Mouse (Mus musculus): ENCODE data around the gene Cpz. TPM values are rescaled to one million over a fixed set of nuclear protein-coding genes. Genes with fewer than 3 reads are reported as not detected.

Cpz gene
- polyA plus RNA-seq, 1 experiment: 0.77 TPM

DNA sequence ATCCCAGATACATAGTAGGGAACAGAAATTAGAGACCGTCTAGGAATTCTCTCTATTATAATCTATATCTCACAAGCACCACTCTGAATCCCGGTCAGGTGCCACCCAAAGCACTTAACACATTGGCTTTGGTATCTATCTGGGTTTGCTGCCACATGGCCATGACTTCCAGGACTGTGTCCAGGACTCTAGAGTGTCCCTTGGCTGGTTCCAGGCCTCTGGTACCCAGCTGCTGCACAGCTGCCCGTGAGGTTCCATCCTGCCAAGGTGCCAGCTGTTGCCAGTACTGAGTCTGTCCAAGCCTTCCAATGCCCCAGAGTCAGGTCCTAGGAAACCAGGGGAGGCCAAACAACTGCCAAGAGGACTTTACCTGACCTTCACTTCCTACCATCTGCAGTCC lies 12.5 kb upstream of the Cpz start:
- no peaks in the 10 kb centered on the region for H3K36me3 ChIP-seq (ENCODE audit: control insufficient read depth, insufficient read depth)
- H3K27me3 ChIP-seq (ENCODE audit: control insufficient read depth, insufficient read depth, insufficient read length): peaks cover 38% of the 10 kb centered on the region
- no peak overlapping the region for H3K4me3 ChIP-seq (ENCODE audit: insufficient read depth, poor library complexity, severe bottlenecking)
- H3ac ChIP-seq (ENCODE audit: control insufficient read depth, insufficient read length, low read depth): no peak overlapping the region
- H3K79me2 ChIP-seq (ENCODE audit: control insufficient read depth, insufficient read depth): no peaks in the 10 kb centered on the region
- H3K79me3 ChIP-seq (ENCODE audit: low read depth): no peaks in the 10 kb centered on the region
- no peak for TF ChIP-seq CEBPB (IDR thresholded peaks at IDR 0.05; ENCODE audit: low read depth)
- no peak for TF ChIP-seq MYOD1 (IDR thresholded peaks at IDR 0.05; ENCODE audit: control insufficient read depth, insufficient read length, low read depth)

DNA sequence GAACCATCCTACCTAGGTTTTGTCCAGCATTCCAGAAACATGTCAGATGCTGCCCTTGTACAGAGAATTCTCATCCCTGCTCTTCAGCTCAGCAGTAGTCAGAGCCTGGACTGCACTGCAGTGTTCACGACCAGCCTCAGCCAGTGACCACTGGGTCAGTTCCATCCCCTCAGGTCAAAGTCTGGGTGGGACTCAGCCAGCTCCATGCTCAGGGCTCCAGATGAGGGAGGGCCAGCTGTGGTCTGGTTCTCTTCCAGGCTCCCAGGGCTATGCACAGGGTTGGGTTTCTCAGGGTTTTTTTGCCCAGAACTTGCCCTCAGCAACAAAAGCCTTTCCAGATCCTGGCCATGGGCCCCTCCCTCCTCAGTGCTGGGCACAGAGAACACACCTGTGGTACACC lies 12.0 kb upstream of the Cpz start:
- Histone ChIP-seq H3ac (ENCODE audit: control insufficient read depth, insufficient read length, low read depth) (no peak overlapping the region), H3K36me3 (ENCODE audit: control insufficient read depth, insufficient read depth) (no peaks in the 10 kb centered on the region), H3K4me3 (ENCODE audit: insufficient read depth, poor library complexity, severe bottlenecking) (no peak overlapping the region), H3K79me3 (ENCODE audit: low read depth) (no peaks in the 10 kb centered on the region), H3K79me2 (ENCODE audit: control insufficient read depth, insufficient read depth) (no peaks in the 10 kb centered on the region), H3K27me3 (ENCODE audit: control insufficient read depth, insufficient read depth, insufficient read length) (peaks cover 41% of the 10 kb centered on the region)
- TF ChIP-seq MYOG (IDR thresholded peaks at IDR 0.05; ENCODE audit: control insufficient read depth, extremely low read depth, insufficient read length): no peak
- TF ChIP-seq FOSL1 (IDR thresholded peaks at IDR 0.05; ENCODE audit: insufficient read depth, low read length, poor library complexity, severe bottlenecking): no peak
- TF ChIP-seq MYOD1 (IDR thresholded peaks at IDR 0.05; ENCODE audit: control insufficient read depth, insufficient read length, low read depth): no peak
- no peak for TF ChIP-seq MAX (IDR thresholded peaks at IDR 0.05)

DNA sequence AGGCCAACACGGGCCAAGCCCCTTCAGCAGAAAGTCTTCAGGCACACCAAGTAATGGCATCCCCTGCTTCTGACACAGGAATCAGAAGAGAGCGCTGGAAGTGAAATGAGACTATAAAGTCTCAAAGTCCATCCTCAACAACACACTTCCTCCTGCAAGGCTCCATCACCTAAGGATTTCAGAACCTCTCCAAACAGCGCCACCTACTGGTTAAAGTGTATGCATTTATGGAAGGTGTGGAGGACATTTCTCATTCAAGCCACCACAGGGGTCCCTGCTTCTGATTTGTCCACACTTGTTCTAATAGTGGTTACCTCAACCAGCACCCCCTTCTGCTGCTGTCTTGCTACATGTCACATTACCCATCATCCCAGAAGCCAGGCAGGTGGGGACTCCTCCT lies 10.8 kb upstream of the Cpz start:
- peaks cover 36% of the 10 kb centered on the region for H3K27me3 ChIP-seq (ENCODE audit: control insufficient read depth, insufficient read depth, insufficient read length)
- TF ChIP-seq CEBPB (IDR thresholded peaks at IDR 0.05; ENCODE audit: low read depth) (no peak), MYOG (IDR thresholded peaks at IDR 0.05; ENCODE audit: control insufficient read depth, extremely low read depth, insufficient read length) (no peak), CTCF (IDR thresholded peaks at IDR 0.05; ENCODE audit: control insufficient read depth, insufficient read depth, insufficient read length) (no peak), USF1 (IDR thresholded peaks at IDR 0.05; ENCODE audit: low read depth) (no peak), MAX (IDR thresholded peaks at IDR 0.05) (no peak), FOSL1 (IDR thresholded peaks at IDR 0.05; ENCODE audit: insufficient read depth, low read length, poor library complexity, severe bottlenecking) (no peak), MYOD1 (IDR thresholded peaks at IDR 0.05; ENCODE audit: control insufficient read depth, insufficient read length, low read depth) (no peak)
- no peak overlapping the region for H3K4me3 ChIP-seq (ENCODE audit: insufficient read depth, poor library complexity, severe bottlenecking)
- no peak overlapping the region for H3ac ChIP-seq (ENCODE audit: control insufficient read depth, insufficient read length, low read depth)
- H3K36me3 ChIP-seq (ENCODE audit: control insufficient read depth, insufficient read depth): no peaks in the 10 kb centered on the region
- no peaks in the 10 kb centered on the region for H3K79me3 ChIP-seq (ENCODE audit: low read depth)
- H3K79me2 ChIP-seq (ENCODE audit: control insufficient read depth, insufficient read depth): no peaks in the 10 kb centered on the region

DNA sequence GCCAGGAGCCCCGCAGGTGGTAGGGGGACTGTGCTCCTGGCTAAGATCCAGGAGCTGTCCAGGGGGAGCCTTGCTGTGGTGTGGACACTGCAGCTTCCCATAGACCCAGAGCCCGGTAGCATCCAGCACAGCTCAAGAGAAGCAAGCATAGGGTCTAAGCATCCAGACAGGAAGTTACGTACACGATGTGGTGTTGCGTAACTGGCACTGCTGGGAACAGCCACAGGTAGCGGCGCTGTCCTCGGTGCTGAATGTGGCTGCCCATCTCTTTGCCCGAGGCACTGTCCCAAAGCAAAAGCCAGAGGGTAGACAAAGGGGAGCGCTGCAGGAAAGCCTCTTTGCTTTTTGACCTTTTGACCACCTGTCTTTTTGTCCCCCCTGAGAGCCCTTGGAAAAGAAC lies 6.1 kb upstream of the Cpz start:
- peaks cover 30% of the 10 kb centered on the region for H3K27me3 ChIP-seq (ENCODE audit: control insufficient read depth, insufficient read depth, insufficient read length)
- H3K79me2 ChIP-seq (ENCODE audit: control insufficient read depth, insufficient read depth): no peaks in the 10 kb centered on the region
- H3K79me3 ChIP-seq (ENCODE audit: low read depth): no peaks in the 10 kb centered on the region
- H3K4me3 ChIP-seq (ENCODE audit: insufficient read depth, poor library complexity, severe bottlenecking): no peak overlapping the region
- H3ac ChIP-seq (ENCODE audit: control insufficient read depth, insufficient read length, low read depth): no peak overlapping the region
- peak; percentile 33 for TF ChIP-seq MAX (IDR thresholded peaks at IDR 0.05)
- TF ChIP-seq FOSL1 (IDR thresholded peaks at IDR 0.05; ENCODE audit: insufficient read depth, low read length, poor library complexity, severe bottlenecking): no peak
- peak; percentile 95 for TF ChIP-seq CEBPB (IDR thresholded peaks at IDR 0.05; ENCODE audit: low read depth)
- no peaks in the 10 kb centered on the region for H3K36me3 ChIP-seq (ENCODE audit: control insufficient read depth, insufficient read depth)

DNA sequence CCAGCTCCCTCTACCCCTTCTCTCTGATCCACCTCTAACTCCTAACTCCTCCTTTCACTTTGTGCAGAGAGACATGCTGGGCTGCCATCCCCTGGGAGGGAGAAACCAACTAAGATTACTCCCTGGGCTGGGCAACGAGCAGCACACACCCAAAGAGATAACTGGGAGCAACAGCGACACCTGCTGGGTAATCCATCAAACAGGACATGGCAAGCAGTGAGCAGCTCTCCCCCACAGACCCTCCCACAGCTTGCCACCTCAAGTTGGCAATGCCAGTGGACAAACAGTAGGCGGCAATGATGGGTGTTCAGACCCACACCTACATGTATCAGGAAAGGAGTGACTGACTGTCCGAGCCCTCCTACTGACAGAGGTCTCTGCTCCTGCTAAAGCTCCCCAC lies 4.9 kb upstream of the Cpz start:
- Histone ChIP-seq H3K79me3 (ENCODE audit: low read depth) (no peaks in the 10 kb centered on the region), H3ac (ENCODE audit: control insufficient read depth, insufficient read length, low read depth) (no peak overlapping the region), H3K79me2 (ENCODE audit: control insufficient read depth, insufficient read depth) (no peaks in the 10 kb centered on the region), H3K36me3 (ENCODE audit: control insufficient read depth, insufficient read depth) (no peaks in the 10 kb centered on the region), H3K4me3 (ENCODE audit: insufficient read depth, poor library complexity, severe bottlenecking) (no peak overlapping the region), H3K27me3 (ENCODE audit: control insufficient read depth, insufficient read depth, insufficient read length) (peaks cover 22% of the 10 kb centered on the region)
- TF ChIP-seq CTCF (IDR thresholded peaks at IDR 0.05; ENCODE audit: control insufficient read depth, insufficient read depth, insufficient read length) (peak; percentile 72), MAX (IDR thresholded peaks at IDR 0.05) (no peak), MYOG (IDR thresholded peaks at IDR 0.05; ENCODE audit: control insufficient read depth, extremely low read depth, insufficient read length) (no peak)

DNA sequence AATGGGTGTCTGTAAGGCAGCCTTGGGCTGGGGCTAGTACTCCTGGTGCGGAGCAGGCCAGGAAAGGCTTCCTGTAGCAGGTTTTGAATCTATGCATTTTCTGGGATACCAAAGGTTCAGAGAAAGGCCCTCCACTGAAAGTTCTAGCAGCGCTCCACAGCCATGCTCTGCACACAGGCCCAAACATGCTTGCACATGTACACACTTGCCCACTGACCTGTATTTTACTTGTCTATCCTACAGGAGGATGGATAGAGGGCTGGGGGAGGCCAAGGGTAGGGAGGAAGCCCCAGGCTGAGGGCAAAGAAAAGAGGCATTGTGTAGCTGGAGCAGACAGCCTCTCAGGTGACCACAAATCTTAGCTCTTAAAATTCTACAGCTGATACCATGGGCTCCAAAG lies 1.1 kb downstream of the Cpz start:
- Histone ChIP-seq H3K27me3 (ENCODE audit: control insufficient read depth, insufficient read depth, insufficient read length) (peaks cover 18% of the 10 kb centered on the region), H3K36me3 (ENCODE audit: control insufficient read depth, insufficient read depth) (no peaks in the 10 kb centered on the region), H3K79me3 (ENCODE audit: low read depth) (no peaks in the 10 kb centered on the region), H3K79me2 (ENCODE audit: control insufficient read depth, insufficient read depth) (no peaks in the 10 kb centered on the region), H3ac (ENCODE audit: control insufficient read depth, insufficient read length, low read depth) (no peak overlapping the region), H3K4me3 (ENCODE audit: insufficient read depth, poor library complexity, severe bottlenecking) (no peak overlapping the region)
- TF ChIP-seq CTCF (IDR thresholded peaks at IDR 0.05; ENCODE audit: control insufficient read depth, insufficient read depth, insufficient read length) (no peak), MAX (IDR thresholded peaks at IDR 0.05) (no peak), CEBPB (IDR thresholded peaks at IDR 0.05; ENCODE audit: low read depth) (no peak), USF1 (IDR thresholded peaks at IDR 0.05; ENCODE audit: low read depth) (no peak), MYOD1 (IDR thresholded peaks at IDR 0.05; ENCODE audit: control insufficient read depth, insufficient read length, low read depth) (no peak), FOSL1 (IDR thresholded peaks at IDR 0.05; ENCODE audit: insufficient read depth, low read length, poor library complexity, severe bottlenecking) (no peak), MYOG (IDR thresholded peaks at IDR 0.05; ENCODE audit: control insufficient read depth, extremely low read depth, insufficient read length) (no peak)
